Mouse (Mus musculus) midbrain, postnatal 0 days (tissue): ENCODE results near the gene Tbcb. TPM values are rescaled to one million over a fixed set of nuclear protein-coding genes. Genes with fewer than 3 reads are reported as not detected.
"Not testable (repeated sequence)": the region's sequence is repeated elsewhere in the genome, so short reads cannot be mapped to it uniquely, and the experiment has no call there.

Experiments used
- ATAC-seq: fragments of 200-750 bp; cut with Nextera tagmentation; 2 replicates; pipeline ENCODE4 v1.8.0; 2017; ENCODE audit warnings: moderate number of reproducible peaks, mild to moderate bottlenecking, moderate TSS enrichment, moderate library complexity; ENCODE audit not compliant: low FRiP score
- DNase-seq: peaks from one replicate; pipeline ENCODE4 v3.0.0-alpha.2; 2015; ENCODE audit warnings: low spot score
- H3K27ac ChIP-seq: fragments of 300-500 bp; sonication (generic); 2 replicates; pipeline ENCODE4 v1.5.1; 2014; ENCODE audit warnings: low read depth, mild to moderate bottlenecking, low read length, mixed read lengths
- H3K27me3 ChIP-seq: fragments of 300-500 bp; sonication (generic); 2 replicates; pipeline ENCODE4 v1.6.1; 2014; ENCODE audit warnings: low read length, control low read depth, mixed read lengths; ENCODE audit not compliant: insufficient read depth
- H3K36me3 ChIP-seq: fragments of 300-500 bp; sonication (generic); 2 replicates; pipeline ENCODE4 v1.6.1; 2014; ENCODE audit warnings: low read length, control low read depth, mixed read lengths; ENCODE audit not compliant: insufficient read depth
- H3K4me1 ChIP-seq: fragments of 300-500 bp; sonication (generic); 2 replicates; pipeline ENCODE4 v1.6.1; 2014; ENCODE audit warnings: mild to moderate bottlenecking, control low read depth, antibody characterized with exemption, low read length, mixed read lengths; ENCODE audit not compliant: insufficient read depth
- H3K4me2 ChIP-seq: fragments of 300-500 bp; sonication (generic); 2 replicates; pipeline ENCODE4 v1.6.1; 2014; ENCODE audit warnings: low read depth, mild to moderate bottlenecking, low read length, mixed read lengths; ENCODE audit not compliant: poor library complexity, severe bottlenecking
- H3K4me3 ChIP-seq: fragments of 300-500 bp; sonication (generic); 2 replicates; pipeline ENCODE4 v1.5.1; 2014; ENCODE audit warnings: low read depth, mild to moderate bottlenecking, low read length, moderate library complexity
- H3K9ac ChIP-seq: fragments of 300-500 bp; sonication (generic); replicated peaks from 2 replicates; pipeline ENCODE4 v1.6.1; 2014; ENCODE audit warnings: mild to moderate bottlenecking, low read length, moderate library complexity, mixed read lengths; ENCODE audit not compliant: poor library complexity, severe bottlenecking
- H3K9me3 ChIP-seq: fragments of 300-500 bp; sonication (generic); 2 replicates; pipeline ENCODE4 v1.6.1; 2016; ENCODE audit warnings: low read length, control low read depth
- CTCF ChIP-seq: IDR thresholded peaks from 2 replicates; pipeline ENCODE4 v1.5.1; 2016; ENCODE audit warnings: antibody characterized with exemption, mild to moderate bottlenecking
- WGBS: fragments of 180-500 bp; shearing (Covaris S2); extraction: QIAGEN DNeasy Blood & Tissue Kit; methylation state at CpG from one replicate; pipeline ENCODE4 v1.1.7; 2014; 5-methylcytosine and 5-hydroxymethylcytosine counted together
- polyA plus RNA-seq: library from polyadenylated mRNA; unstranded; fragments of >200 nt; fragmentation: Nextera tagmentation; extraction: Ambion mirVana; gene quantifications from 2 replicates; pipeline ENCODE4 v1.2.1, GENCODE M21; 2015
- total RNA-seq: library from RNA; depleted of rRNA; stranded (reverse); fragments of >200 nt; gene quantifications from 2 replicates; pipeline ENCODE4 v1.2.3, GENCODE M21; 2014

Tbcb gene
- total and polyA plus RNA-seq, 2 experiments from 2014 or later = 127 to 483 TPM

DNA sequence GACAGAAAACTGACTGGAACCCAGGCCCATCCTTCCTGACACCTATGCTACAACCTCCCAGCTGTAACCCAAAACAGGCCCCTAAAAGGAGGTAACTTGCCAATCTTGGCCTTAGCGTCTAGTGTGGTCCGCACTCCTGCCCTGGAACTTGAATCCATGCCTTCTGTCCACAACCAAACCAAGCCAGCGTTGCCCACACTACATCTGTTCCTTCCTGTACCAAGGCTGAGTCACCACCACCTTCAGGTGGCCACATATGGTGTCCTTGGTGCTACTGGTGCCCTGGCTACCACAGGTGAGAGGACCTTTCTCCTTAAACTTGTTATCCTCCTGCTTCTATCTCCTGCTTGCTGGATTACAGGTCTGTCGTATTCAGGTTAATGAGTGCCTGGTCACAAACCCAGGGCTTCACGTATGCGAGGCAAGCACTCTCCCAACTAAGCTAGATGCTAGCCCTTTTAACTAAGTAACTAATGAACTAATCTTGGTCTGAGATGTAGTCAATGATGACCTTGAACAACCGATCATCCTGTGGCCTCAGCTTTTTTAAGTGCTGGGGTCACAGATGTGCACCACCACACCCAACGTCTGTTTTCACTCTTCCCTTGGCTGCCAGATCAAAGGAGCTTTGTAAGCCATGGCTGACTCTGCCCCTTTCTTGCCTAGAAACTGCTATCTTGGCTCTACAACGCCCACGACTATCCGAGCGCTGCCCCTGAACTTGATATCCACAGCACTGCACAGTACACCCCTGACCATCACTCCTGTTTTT, 43.5 kb downstream of the Tbcb start:
- DNase-seq (no peak), ATAC-seq (no peak)
- H3K36me3 ChIP-seq = peaks cover 54% of the 10 kb centered on the region
- H3K9me3 ChIP-seq = no peaks in the 10 kb centered on the region
- no peaks in the 10 kb centered on the region for H3K27me3 ChIP-seq
- WGBS = 88% methylated on average over 12 of the region's 12 CpGs
- peaks cover 6% of the 10 kb centered on the region; the same call in 1 of the 2 replicates for H3K4me1 ChIP-seq
- H3K27ac ChIP-seq = no peak overlapping the region
- no peak overlapping the region for H3K4me2 ChIP-seq
- no peak overlapping the region for H3K4me3 ChIP-seq
- no peak overlapping the region for H3K9ac ChIP-seq
- no peak for TF ChIP-seq CTCF

DNA sequence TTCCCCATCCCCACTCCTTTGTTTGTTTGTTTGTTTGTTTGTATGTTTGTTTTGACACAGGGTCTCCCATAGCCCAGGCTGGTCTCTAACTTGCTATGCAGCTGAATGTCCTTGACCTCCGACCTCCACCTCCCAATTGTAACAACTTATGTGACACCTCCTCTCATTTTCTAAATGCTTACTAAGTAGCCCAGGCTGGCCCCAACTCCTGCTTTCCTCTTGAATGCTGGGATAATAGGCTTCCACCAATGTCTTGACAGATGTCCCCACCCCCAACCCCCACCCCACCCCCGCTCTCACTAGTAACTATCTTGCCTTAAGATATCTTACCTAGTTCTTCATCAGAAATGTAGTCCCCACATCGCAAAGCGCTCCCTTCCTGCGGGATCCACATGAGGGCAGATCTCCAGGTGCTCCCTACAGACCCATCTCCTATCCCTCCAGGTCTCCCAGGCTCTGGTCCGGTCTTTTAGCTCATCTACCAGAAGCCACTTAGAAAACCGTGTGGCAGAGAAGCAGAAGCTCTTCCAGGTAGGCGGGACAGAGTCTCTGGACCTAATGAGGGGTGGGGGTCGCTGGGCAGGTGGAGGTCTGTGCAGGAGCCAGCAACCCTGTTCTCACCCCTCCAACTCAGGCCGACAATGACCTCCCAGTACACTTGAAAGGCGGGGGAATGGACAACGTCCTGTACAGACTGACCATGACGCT, 47.3 kb downstream of the Tbcb start:
- no peaks in the 10 kb centered on the region for H3K27me3 ChIP-seq
- no peak overlapping the region for H3K9ac ChIP-seq
- H3K4me3 ChIP-seq = no peak overlapping the region
- no peak overlapping the region for H3K4me2 ChIP-seq
- no peaks in the 10 kb centered on the region for H3K9me3 ChIP-seq
- ATAC-seq = no peak
- no peak for TF ChIP-seq CTCF
- no peaks in the 10 kb centered on the region for H3K4me1 ChIP-seq
- no peak overlapping the region for H3K27ac ChIP-seq
- no peak for DNase-seq
- peaks cover 41% of the 10 kb centered on the region for H3K36me3 ChIP-seq
- 79% methylated on average over 13 of the region's 13 CpGs for WGBS

DNA sequence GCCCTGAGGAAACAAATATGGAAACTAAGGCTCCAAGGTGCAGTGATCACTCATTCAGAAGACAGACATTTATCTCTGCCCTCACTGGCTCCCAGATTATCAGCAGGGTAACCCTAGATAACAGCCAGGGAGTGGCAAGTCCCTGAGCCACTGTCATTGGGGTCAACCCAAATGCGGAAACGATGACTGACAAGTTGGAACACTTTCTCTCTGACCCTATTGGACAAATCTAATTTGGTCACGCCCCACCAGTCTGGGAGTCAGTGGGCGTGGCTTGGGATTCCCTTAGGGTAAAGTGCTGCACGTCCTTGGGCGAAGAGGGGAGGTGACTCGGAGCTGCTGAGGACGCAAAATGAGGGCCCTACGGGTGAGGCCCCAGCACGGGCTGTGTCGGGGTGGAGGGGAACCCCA, 48.2 kb downstream of the Tbcb start, which contains the start of gene Cox7a1:
TSS of gene Cox7a1 (plus strand) at position 266 of the 411 bp plus-strand sequence.
- no peak for TF ChIP-seq CTCF
- Histone ChIP-seq H3K9me3 (no peaks in the 10 kb centered on the region), H3K27me3 (no peaks in the 10 kb centered on the region), H3K36me3 (peaks cover 40% of the 10 kb centered on the region), H3K4me3 (0 out of 2 replicates have a peak within 1 kb of the TSS, but pooled peaks have one; percentile 7), H3K9ac (no peak within 1 kb of the TSS), H3K4me1 (no peaks in the 10 kb centered on the region), H3K27ac (no peak within 1 kb of the TSS), H3K4me2 (peak within 1 kb of the TSS; percentile 28)
- WGBS = 2% methylated on average over 11 of the region's 11 CpGs
- ATAC-seq (no peak), DNase-seq (peak; percentile 69)

DNA sequence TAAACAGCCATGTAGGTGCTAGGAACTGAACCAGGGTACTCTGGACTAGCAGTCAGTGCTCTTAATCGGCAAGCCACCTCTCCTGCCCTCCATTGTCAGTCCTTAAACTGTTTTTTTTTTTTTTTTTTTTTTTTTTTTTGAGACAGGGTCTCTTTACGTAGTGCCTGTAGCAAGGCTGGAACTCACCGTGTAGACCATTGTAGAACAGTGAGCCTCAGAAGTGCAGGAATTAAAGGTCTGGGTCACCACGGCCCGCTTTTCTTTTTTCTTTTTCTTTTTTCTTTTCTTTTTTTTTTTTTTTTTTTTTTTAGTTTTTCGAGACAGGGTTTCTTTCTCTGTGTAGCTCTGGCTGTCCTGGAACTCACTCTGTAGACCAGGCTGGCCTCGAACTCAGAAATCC, 48.9 kb downstream of the Tbcb start:
- H3K9me3 ChIP-seq, H3K4me3 ChIP-seq, DNase-seq, H3K4me2 ChIP-seq, ATAC-seq, H3K27ac ChIP-seq, H3K27me3 ChIP-seq, H3K9ac ChIP-seq, H3K4me1 ChIP-seq: not testable (repeated sequence)
- H3K36me3 ChIP-seq = peaks cover 40% of the 10 kb centered on the region
- WGBS = 67% methylated on average over 7 of the region's 7 CpGs

DNA sequence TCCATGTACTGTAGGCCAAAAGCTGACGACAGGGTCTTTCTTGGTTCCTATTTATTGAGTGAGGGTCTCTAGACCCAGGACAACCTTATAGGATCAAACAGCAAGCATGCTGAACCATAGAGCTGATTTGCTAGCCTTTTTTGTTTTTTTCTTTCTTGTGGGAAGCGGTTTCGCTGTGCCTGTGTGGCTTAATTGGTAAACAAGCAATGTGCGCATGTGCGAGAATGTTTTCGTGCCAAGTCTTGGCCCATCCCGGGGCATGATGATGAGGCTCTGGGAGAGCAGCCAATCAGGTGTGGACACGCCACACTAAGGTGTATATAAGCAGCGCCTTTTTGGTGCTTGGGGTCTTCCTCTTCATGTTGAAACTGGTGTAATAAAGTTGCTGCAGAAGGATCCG, 50.1 kb downstream of the Tbcb start:
- ATAC-seq, H3K27me3 ChIP-seq, H3K4me3 ChIP-seq, H3K9ac ChIP-seq, DNase-seq, H3K4me2 ChIP-seq, H3K4me1 ChIP-seq, H3K9me3 ChIP-seq: not testable (repeated sequence)
- peaks cover 35% of the 10 kb centered on the region for H3K36me3 ChIP-seq
- H3K27ac ChIP-seq = peak overlapping the region; percentile 59
- 92% methylated on average over 9 of the region's 10 CpGs for WGBS

DNA sequence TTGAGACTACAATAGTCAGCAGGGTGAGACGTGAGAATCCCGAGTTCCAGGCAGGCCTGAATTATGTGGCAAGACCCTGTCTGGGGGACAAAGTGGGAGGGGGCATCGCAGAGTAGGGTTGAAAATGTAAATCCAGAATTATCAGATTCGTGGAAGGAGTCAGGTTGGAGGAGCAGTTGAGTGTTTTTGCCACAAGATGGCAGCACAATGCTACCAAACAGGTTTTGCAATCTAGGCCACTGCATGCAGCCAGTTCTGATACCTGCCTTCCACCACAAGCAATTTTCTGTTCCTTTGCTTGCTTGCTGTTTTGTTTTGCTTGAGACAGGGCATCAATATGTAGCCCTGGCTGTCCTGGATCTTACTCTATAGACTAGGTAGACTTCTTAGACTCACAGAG, 50.8 kb downstream of the Tbcb start:
- Histone ChIP-seq H3K36me3 (peaks cover 35% of the 10 kb centered on the region), H3K9ac (no peak overlapping the region), H3K4me1 (no peaks in the 10 kb centered on the region), H3K9me3 (no peaks in the 10 kb centered on the region), H3K4me2 (no peak overlapping the region), H3K27me3 (no peaks in the 10 kb centered on the region), H3K27ac (peak overlapping the region; percentile 59), H3K4me3 (no peak overlapping the region)
- ATAC-seq = peak; percentile 61
- WGBS = 2% methylated on average over 4 of the region's 4 CpGs
- peak; percentile 87 for DNase-seq
- TF ChIP-seq CTCF = peak; percentile 90
